Comparison of ENCODE assay signal across 16 mouse cellular contexts in genomic region chr6:140890060-140890459, GRCm38 (mm10).
"Had no signal": no experiment of that assay in that cellular context is flagged by ENCODE, and none has a peak within 500 bp of the region (broad histone marks: within the 10 kb centered on the region; RNA-seq: fewer than 3 reads in every experiment).

No protein-coding gene starts in this region.

- H3K9ac ChIP-seq: kidney, embryonic 15.5 days; limb, embryonic 12.5 days; liver, embryonic 13.5 days; liver, postnatal 0 days; lung, embryonic 15.5 days; midbrain, embryonic 12.5 days had no signal

- H3K36me3 ChIP-seq: kidney, embryonic 15.5 days; limb, embryonic 12.5 days; liver, embryonic 13.5 days; lung, embryonic 15.5 days; midbrain, embryonic 12.5 days had no signal

- H3K4me2 ChIP-seq: kidney, embryonic 15.5 days; limb, embryonic 12.5 days; liver, embryonic 13.5 days; lung, embryonic 15.5 days; midbrain, embryonic 12.5 days had no signal

- H3K27ac ChIP-seq: kidney, embryonic 15.5 days; left cerebral cortex, adult 2 months; limb, embryonic 12.5 days; liver, embryonic 13.5 days; lung, embryonic 15.5 days; macrophage; midbrain, embryonic 12.5 days had no signal

- H3K4me3 ChIP-seq: kidney, embryonic 15.5 days; left cerebral cortex, adult 2 months; limb, embryonic 12.5 days; liver, embryonic 13.5 days; lung, embryonic 15.5 days; megakaryocyte, embryonic 14.5 days; midbrain, embryonic 12.5 days had no signal

- H3K27me3 ChIP-seq: kidney, embryonic 15.5 days; limb, embryonic 12.5 days; liver, embryonic 13.5 days; lung, embryonic 15.5 days; megakaryocyte, embryonic 14.5 days; midbrain, embryonic 12.5 days had no signal

- ATAC-seq: liver, postnatal 0 days; midbrain, embryonic 16.5 days had no signal

- H3K9me3 ChIP-seq: kidney, embryonic 15.5 days; limb, embryonic 12.5 days; liver, embryonic 13.5 days; lung, embryonic 15.5 days; midbrain, embryonic 12.5 days had no signal

- DNase-seq: kidney, postnatal 25 days; liver; liver, embryonic 13.5 days; liver, postnatal 0 days; lung, postnatal 14 days; spleen, adult 18-20 months; thymus, adult 18-20 months; thymus, postnatal 14 days had no signal

- H3K4me1 ChIP-seq: liver, embryonic 13.5 days; megakaryocyte, embryonic 14.5 days; midbrain, embryonic 12.5 days had no signal
